Mouse (Mus musculus) limb, embryonic 10.5 days (tissue): Measurements from ENCODE around the gene Arhgef16. TPM values are rescaled to one million over a fixed set of nuclear protein-coding genes. Genes with fewer than 3 reads are reported as not detected.

Experiments used
- DNase-seq: peaks from one replicate; pipeline ENCODE4 v3.0.0-alpha.2; 2017; ENCODE audit warnings: low spot score
- H3K27ac ChIP-seq: fragments of 300-500 bp; sonication (generic); 2 replicates; pipeline ENCODE4 v1.5.1; 2016; ENCODE audit warnings: mild to moderate bottlenecking
- H3K27me3 ChIP-seq: fragments of 300-500 bp; sonication (generic); 2 replicates; pipeline ENCODE4 v1.6.1; 2016; ENCODE audit warnings: low read depth, mild to moderate bottlenecking; ENCODE audit not compliant: poor library complexity, severe bottlenecking
- H3K36me3 ChIP-seq: fragments of 300-500 bp; sonication (generic); 2 replicates; pipeline ENCODE4 v1.6.1; 2016; ENCODE audit warnings: mild to moderate bottlenecking, moderate library complexity
- H3K4me1 ChIP-seq: fragments of 300-500 bp; sonication (generic); 2 replicates; pipeline ENCODE4 v1.6.1; 2016
- H3K4me3 ChIP-seq: fragments of 300-500 bp; sonication (generic); 2 replicates; pipeline ENCODE4 v1.5.1; 2016; ENCODE audit warnings: mild to moderate bottlenecking, moderate library complexity
- H3K9me3 ChIP-seq: fragments of 300-500 bp; sonication (generic); replicated peaks from 2 replicates; pipeline ENCODE4 v1.6.1; 2016; ENCODE audit warnings: mild to moderate bottlenecking
- WGBS: fragments of 180-500 bp; shearing (Covaris S2); methylation state at CpG from one replicate; pipeline ENCODE4 v1.1.7; 2016; 5-methylcytosine and 5-hydroxymethylcytosine counted together
- polyA plus RNA-seq: library from polyadenylated mRNA; unstranded; fragments of >200 nt; fragmentation: Nextera tagmentation; extraction: Ambion mirVana; gene quantifications from 2 replicates; pipeline ENCODE4 v1.2.1, GENCODE M21; 2016

Arhgef16 gene
- polyA plus RNA-seq, result 5.3 and 6.2 TPM in 2 replicates

GRCm38 (mm10) chr4:154301466-154301881 is at the start of gene Arhgef16:
Gene Arhgef16 (minus strand): TSS chr4:154301676.
- Histone ChIP-seq H3K36me3 (no peaks in the 10 kb centered on the region), H3K4me1 (peaks cover 38% of the 10 kb centered on the region), H3K27ac (no peak within 1 kb of the TSS), H3K27me3 (peaks cover 64% of the 10 kb centered on the region), H3K9me3 (no peaks in the 10 kb centered on the region), H3K4me3 (no peak within 1 kb of the TSS)
- DNase-seq, result peak; percentile 67
- 24% methylated on average over 7 of the region's 7 CpGs for WGBS

GRCm38 (mm10) chr4:154348197-154348786 is 46.8 kb upstream of the Arhgef16 start:
- H3K9me3 ChIP-seq, result no peaks in the 10 kb centered on the region
- peak overlapping the region; percentile 66 for H3K27ac ChIP-seq
- WGBS, result 56% methylated on average over 11 of the region's 11 CpGs
- no peak overlapping the region for H3K4me3 ChIP-seq
- DNase-seq, result no peak
- peaks cover 50% of the 10 kb centered on the region for H3K4me1 ChIP-seq
- 0 out of 2 replicates have a peak, but pooled peaks cover 18% of the 10 kb centered on the region for H3K27me3 ChIP-seq
- peaks cover 87% of the 10 kb centered on the region for H3K36me3 ChIP-seq

GRCm38 (mm10) chr4:154346731-154347522 is 45.5 kb upstream of the Arhgef16 start:
- WGBS, result 21% methylated on average over 19 of the region's 19 CpGs
- Histone ChIP-seq H3K4me1 (peaks cover 47% of the 10 kb centered on the region), H3K4me3 (no peak overlapping the region), H3K27me3 (0 out of 2 replicates have a peak, but pooled peaks cover 12% of the 10 kb centered on the region), H3K9me3 (no peaks in the 10 kb centered on the region), H3K27ac (peak overlapping the region; percentile 66), H3K36me3 (peaks cover 91% of the 10 kb centered on the region)
- no peak for DNase-seq

GRCm38 (mm10) chr4:154336650-154337049 is 35.2 kb upstream of the Arhgef16 start:
- peak overlapping the region; percentile 84 for H3K27ac ChIP-seq
- peaks cover 28% of the 10 kb centered on the region for H3K27me3 ChIP-seq
- H3K9me3 ChIP-seq, result no peaks in the 10 kb centered on the region
- H3K4me1 ChIP-seq, result peaks cover 80% of the 10 kb centered on the region
- WGBS, result 33% methylated on average over 10 of the region's 10 CpGs
- DNase-seq, result no peak
- H3K4me3 ChIP-seq, result no peak overlapping the region
- H3K36me3 ChIP-seq, result peaks cover 99% of the 10 kb centered on the region

GRCm38 (mm10) chr4:154335761-154336160 is 34.3 kb upstream of the Arhgef16 start, which contains the start of gene B230104I21Rik:
Gene B230104I21Rik (plus strand): TSS chr4:154336127.
- peak within 1 kb of the TSS; percentile 84 for H3K27ac ChIP-seq
- H3K4me3 ChIP-seq, result no peak within 1 kb of the TSS
- peaks cover 28% of the 10 kb centered on the region for H3K27me3 ChIP-seq
- H3K4me1 ChIP-seq, result peaks cover 89% of the 10 kb centered on the region
- H3K36me3 ChIP-seq, result peaks cover 99% of the 10 kb centered on the region
- DNase-seq, result no peak
- no peaks in the 10 kb centered on the region for H3K9me3 ChIP-seq
- WGBS, result 77% methylated on average over 12 of the region's 12 CpGs

- Histone ChIP-seq H3K36me3 (peaks cover 99% of the 10 kb centered on the region), H3K27ac (peak overlapping the region; percentile 84), H3K9me3 (no peaks in the 10 kb centered on the region), H3K4me3 (no peak overlapping the region), H3K4me1 (peaks cover 90% of the 10 kb centered on the region), H3K27me3 (peaks cover 21% of the 10 kb centered on the region)
- 61% methylated on average over 48 of the region's 48 CpGs for WGBS
- peak; percentile 50 for DNase-seq
These were observed 33.4 kb upstream of the Arhgef16 start for GRCm38 (mm10) chr4:154334699-154335402.

GRCm38 (mm10) chr4:154333300-154333699 is 31.8 kb upstream of the Arhgef16 start:
- H3K4me3 ChIP-seq, result no peak overlapping the region
- 83% methylated on average over 8 of the region's 8 CpGs for WGBS
- peak overlapping the region; percentile 84 for H3K27ac ChIP-seq
- peaks cover 99% of the 10 kb centered on the region for H3K4me1 ChIP-seq
- H3K9me3 ChIP-seq, result no peaks in the 10 kb centered on the region
- H3K36me3 ChIP-seq, result peaks cover 90% of the 10 kb centered on the region
- peaks cover 10% of the 10 kb centered on the region for H3K27me3 ChIP-seq
- DNase-seq, result peak; percentile 45

- 32% methylated on average over 12 of the region's 12 CpGs for WGBS
- Histone ChIP-seq H3K27ac (peak overlapping the region; percentile 84), H3K36me3 (peaks cover 88% of the 10 kb centered on the region), H3K4me3 (no peak overlapping the region), H3K27me3 (peaks cover 16% of the 10 kb centered on the region), H3K4me1 (peaks cover 81% of the 10 kb centered on the region), H3K9me3 (no peaks in the 10 kb centered on the region)
- peak; percentile 55 for DNase-seq
These were observed 29.8 kb upstream of the Arhgef16 start for GRCm38 (mm10) chr4:154331271-154331670.

GRCm38 (mm10) chr4:154330001-154330400 is 28.5 kb upstream of the Arhgef16 start:
- 85% methylated on average over 7 of the region's 7 CpGs for WGBS
- Histone ChIP-seq H3K9me3 (no peaks in the 10 kb centered on the region), H3K27ac (peak overlapping the region; percentile 84), H3K36me3 (peaks cover 88% of the 10 kb centered on the region), H3K4me1 (peaks cover 76% of the 10 kb centered on the region), H3K27me3 (peaks cover 15% of the 10 kb centered on the region), H3K4me3 (no peak overlapping the region)
- no peak for DNase-seq

GRCm38 (mm10) chr4:154328836-154329235 is 27.4 kb upstream of the Arhgef16 start:
- Histone ChIP-seq H3K27me3 (peaks cover 11% of the 10 kb centered on the region), H3K27ac (peak overlapping the region; percentile 84), H3K36me3 (peaks cover 88% of the 10 kb centered on the region), H3K4me3 (0 out of 2 replicates have a peak overlapping the region, but pooled peaks have one; percentile 13), H3K4me1 (peaks cover 65% of the 10 kb centered on the region), H3K9me3 (no peaks in the 10 kb centered on the region)
- DNase-seq, result peak; percentile 86
- WGBS, result 5% methylated on average over 6 of the region's 6 CpGs

GRCm38 (mm10) chr4:154328431-154328830 is 27.0 kb upstream of the Arhgef16 start:
- WGBS, result 4% methylated on average over 20 of the region's 20 CpGs
- H3K4me3 ChIP-seq, result 0 out of 2 replicates have a peak overlapping the region, but pooled peaks have one; percentile 13
- peaks cover 11% of the 10 kb centered on the region for H3K27me3 ChIP-seq

GRCm38 (mm10) chr4:154325410-154325809 is 23.9 kb upstream of the Arhgef16 start:
- no peak for DNase-seq
- peaks cover 89% of the 10 kb centered on the region for H3K36me3 ChIP-seq
- peaks cover 30% of the 10 kb centered on the region for H3K4me1 ChIP-seq
- H3K27ac ChIP-seq, result peak overlapping the region; percentile 6; the same call in 1 of the 2 replicates
- 60% methylated on average over 4 of the region's 4 CpGs for WGBS
- no peaks in the 10 kb centered on the region for H3K9me3 ChIP-seq
- peaks cover 19% of the 10 kb centered on the region for H3K27me3 ChIP-seq
- H3K4me3 ChIP-seq, result no peak overlapping the region

More at GRCm38 (mm10) chr4:154328431-154328830, 27.0 kb upstream of the Arhgef16 start:
- no peak for DNase-seq
- Histone ChIP-seq H3K36me3 (peaks cover 88% of the 10 kb centered on the region), H3K4me1 (peaks cover 61% of the 10 kb centered on the region), H3K27ac (0 out of 2 replicates have a peak overlapping the region, but pooled peaks have one; percentile 48), H3K9me3 (no peaks in the 10 kb centered on the region)
